Mouse (Mus musculus) layer of hippocampus, postnatal 14 days (tissue): Measurements from ENCODE around the gene Fam124b. TPM values are rescaled to one million over a fixed set of nuclear protein-coding genes. Genes with fewer than 3 reads are reported as not detected.

Source experiments
- DNase-seq, 2 experiments: peaks; one replicate each; pipeline ENCODE4 v3.0.0; 2021 to 2022; ENCODE audit warnings: low spot score in 2 of 2, mixed read lengths in 1 of 2
- long read RNA-seq, 2 experiments: library from polyadenylated mRNA; stranded (forward); transcript quantifications; one replicate each; pipeline ENCODE4 v2.0.0; 2021
- total RNA-seq, 2 experiments: library from RNA; stranded (reverse); gene quantifications; 2 replicates each; pipeline ENCODE4 v1.2.3; 2021

Gene Fam124b
- under 1 TPM; 0.91 to 0.99 TPM for total RNA-seq
- long read RNA-seq, experiment 1: 0 reads
- long read RNA-seq, experiment 2, partial matches to known transcripts: 0 of 1 reads
- long read RNA-seq, experiment 2, other reads (novel, unspliced or antisense): 0 of 1 reads

- DNase-seq: no peak
These were observed at the start of gene Fam124b for GRCm38 (mm10) chr1:80218268-80218667. TSS of gene Fam124b (minus strand) at chr1:80218473.

GRCm38 (mm10) chr1:80260443-80260842, 42.2 kb upstream of the Fam124b start:
- no peak for DNase-seq

GRCm38 (mm10) chr1:80258632-80259031, 40.4 kb upstream of the Fam124b start:
- no peak for DNase-seq

DNA sequence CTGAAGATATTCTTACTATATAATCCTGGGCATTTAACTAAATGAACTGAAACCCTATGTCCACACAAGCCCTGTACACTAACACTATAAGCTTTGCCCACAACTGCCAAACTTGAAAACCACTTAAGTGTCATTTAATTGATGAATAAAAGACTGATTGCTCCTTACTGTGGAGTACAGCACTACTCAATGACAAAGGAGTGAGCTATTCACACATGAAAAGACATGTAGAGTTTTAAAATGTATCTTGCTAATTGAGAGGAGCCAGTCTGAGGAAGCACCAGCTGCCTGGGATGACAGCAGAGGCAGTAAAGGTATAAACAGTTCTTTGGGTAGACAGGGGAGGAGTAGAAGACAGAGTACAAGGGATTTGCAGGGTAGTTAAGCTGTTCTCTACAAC, 35.0 kb upstream of the Fam124b start:
- DNase-seq: no peak

DNA sequence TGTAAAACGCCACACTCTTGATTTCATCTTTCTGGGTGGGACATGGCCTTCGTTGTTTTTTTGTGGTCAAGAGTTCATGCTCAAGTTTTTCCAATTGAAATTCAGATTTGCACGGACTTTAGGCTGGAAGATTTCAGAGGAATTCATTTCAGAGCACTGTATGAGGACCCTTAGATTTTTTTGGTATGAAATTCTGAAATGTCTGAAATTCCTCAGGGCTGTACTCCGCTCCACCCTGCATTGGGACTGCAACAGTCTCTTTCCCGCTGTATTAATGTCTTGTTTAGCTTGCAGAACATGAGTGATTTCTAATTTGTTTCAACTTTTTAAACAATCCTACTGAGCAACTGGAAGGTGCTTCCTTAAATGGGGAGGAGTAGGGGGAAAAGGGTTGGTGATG, 32.0 kb upstream of the Fam124b start:
- no peak for DNase-seq

DNA sequence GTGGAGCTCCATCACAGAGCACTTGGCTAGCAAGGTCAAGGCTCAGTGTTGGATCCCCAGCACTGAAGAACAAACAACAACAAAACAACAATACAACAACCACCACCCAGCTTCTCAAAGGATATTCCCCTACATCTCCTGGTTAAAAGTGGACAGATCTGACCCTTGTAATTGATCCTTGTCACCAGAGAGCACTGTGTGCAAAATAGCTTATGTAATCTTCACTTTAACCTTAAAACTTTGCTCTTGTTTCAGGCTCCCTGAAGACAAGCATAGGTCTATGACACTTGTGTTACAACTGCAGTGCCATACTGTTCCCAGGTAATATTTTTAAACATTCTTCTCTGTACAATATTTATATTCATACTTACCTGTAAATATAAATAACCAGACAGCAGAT, 28.9 kb upstream of the Fam124b start:
- DNase-seq: no peak

GRCm38 (mm10) chr1:80244123-80244522, 25.9 kb upstream of the Fam124b start:
- DNase-seq: no peak

DNA sequence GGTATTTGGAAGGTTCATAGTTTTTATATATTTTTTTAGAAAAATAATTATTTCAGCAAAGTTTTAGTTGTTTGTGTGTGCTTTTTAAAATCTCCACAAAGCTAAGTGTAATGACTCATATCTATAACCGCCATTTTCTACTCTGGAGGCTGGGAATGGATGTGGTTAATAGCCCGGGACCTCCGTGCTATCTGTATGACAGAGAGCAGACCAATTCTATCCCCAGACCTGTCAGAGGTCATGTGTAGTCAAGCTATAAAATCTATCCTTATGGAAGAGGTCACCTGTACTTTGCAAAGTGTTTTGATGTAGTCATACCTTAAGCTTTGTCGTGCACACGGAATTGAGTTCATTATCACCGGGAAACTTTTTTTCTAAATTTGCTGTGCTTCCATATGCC, 23.3 kb upstream of the Fam124b start:
- DNase-seq: no peak

GRCm38 (mm10) chr1:80240017-80240660, 21.9 kb upstream of the Fam124b start:
- no peak for DNase-seq

- DNase-seq: no peak
These were observed 21.2 kb upstream of the Fam124b start for GRCm38 (mm10) chr1:80239481-80239880.

- DNase-seq: no peak
These were observed 18.9 kb upstream of the Fam124b start for GRCm38 (mm10) chr1:80236951-80237702.

GRCm38 (mm10) chr1:80236126-80236525, 17.9 kb upstream of the Fam124b start:
- no peak for DNase-seq

GRCm38 (mm10) chr1:80230612-80231011, 12.3 kb upstream of the Fam124b start:
- DNase-seq: no peak

DNA sequence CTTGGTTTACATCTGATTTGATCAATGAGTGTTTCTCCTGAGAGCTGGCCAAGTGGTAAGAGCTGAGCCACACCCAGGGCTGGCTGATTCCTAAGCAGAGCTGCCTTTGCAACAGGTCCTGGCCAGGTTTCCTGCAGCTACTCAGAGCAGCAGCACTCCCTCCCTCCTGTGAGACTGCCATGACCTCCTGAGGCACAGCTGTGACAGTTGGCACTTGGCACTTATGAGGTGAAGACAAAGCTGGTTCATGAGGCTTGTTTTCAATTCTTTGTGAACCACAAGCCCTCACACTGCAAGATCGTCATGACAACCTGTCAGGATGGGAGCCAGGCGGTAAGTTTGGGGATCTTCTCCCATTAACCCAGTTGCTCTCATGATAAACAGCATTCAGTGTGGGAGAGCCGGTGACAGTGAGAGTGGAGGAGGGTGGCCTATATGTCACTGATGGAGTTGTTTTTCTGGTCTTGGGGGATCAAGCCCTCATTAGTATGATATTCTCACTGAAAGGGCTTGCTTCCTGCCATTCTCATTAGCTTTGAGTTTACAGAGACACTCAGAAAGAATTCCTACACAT, 6.7 kb upstream of the Fam124b start:
- peak; percentile 22 to 44 for DNase-seq

DNA sequence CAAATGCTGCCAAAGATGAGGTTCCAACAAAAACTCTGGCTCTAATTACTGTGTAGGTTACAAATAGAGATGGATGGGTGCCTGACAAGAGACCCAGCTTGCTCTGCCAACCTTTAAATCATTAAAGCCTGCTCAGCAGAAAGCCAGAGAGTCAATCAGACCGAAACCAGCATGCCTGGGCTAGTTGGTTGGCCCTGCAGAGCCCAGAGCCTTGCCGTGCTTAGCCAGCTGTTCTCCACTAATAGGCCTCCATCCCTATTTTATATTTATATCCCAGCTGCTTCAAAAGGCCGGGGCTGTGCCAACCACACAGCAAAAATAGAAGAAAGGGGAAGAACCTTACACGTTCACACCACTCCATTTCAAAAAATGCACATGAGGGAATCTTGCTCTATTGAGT, 2.9 kb upstream of the Fam124b start:
- DNase-seq: peak; percentile 23 to 47

GRCm38 (mm10) chr1:80213826-80214225, 4.4 kb downstream of the Fam124b start:
- DNase-seq: no peak

GRCm38 (mm10) chr1:80213146-80213545, 5.1 kb downstream of the Fam124b start:
- peak; percentile 42 to 74 for DNase-seq

GRCm38 (mm10) chr1:80202314-80202713, 16.0 kb downstream of the Fam124b start:
- DNase-seq: no peak

- no peak for DNase-seq
These were observed 25.4 kb downstream of the Fam124b start for GRCm38 (mm10) chr1:80192837-80193236.

DNA sequence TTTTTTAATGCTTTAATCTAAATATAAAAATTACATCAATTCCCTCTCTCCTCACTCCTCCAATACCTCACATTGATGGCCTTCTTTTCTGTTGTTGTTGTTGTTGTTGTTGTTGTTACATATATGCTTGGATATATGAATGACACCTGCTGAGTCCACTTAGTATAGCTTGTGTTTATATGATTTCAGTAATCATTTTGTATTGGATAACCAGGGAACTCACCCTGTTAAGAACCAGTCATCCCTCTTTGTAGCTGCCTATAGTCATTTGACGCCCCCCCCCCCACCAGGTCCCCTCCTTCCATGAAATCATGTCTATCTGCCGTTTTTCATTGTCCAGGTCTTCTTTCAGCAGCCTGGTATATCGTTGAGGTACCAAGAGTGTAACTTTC, 36.9 kb downstream of the Fam124b start:
- DNase-seq: no peak

- peak; percentile 55 to 85 for DNase-seq
These were observed 37.4 kb downstream of the Fam124b start for GRCm38 (mm10) chr1:80180767-80181413.

DNA sequence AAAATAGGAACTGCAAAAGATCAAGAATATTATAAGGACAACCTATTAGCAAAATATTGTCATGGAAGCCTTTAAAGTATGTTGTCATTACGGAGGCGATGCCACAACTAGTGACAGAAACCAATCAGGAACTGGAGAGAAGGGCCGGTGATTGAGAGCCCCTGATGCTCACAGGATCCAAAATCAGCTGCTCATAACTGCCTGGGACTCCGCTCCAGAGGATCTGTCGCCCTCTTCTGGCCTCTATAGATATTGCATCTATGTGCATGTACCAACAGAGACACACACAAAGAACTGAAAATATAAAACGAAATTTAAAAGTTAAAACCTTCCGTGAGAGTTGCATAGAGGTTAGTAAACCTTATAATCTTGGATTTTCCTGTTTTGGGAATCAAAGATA, 38.1 kb downstream of the Fam124b start:
- DNase-seq: peak in 1 of 2 experiments; percentile 38
